Mouse (Mus musculus) layer of hippocampus, adult 9-11 months (tissue): ENCODE data around the gene Papln.

Source experiments
- DNase-seq: peaks from one replicate; pipeline ENCODE4 v3.0.0; 2022

Gene Papln

DNA sequence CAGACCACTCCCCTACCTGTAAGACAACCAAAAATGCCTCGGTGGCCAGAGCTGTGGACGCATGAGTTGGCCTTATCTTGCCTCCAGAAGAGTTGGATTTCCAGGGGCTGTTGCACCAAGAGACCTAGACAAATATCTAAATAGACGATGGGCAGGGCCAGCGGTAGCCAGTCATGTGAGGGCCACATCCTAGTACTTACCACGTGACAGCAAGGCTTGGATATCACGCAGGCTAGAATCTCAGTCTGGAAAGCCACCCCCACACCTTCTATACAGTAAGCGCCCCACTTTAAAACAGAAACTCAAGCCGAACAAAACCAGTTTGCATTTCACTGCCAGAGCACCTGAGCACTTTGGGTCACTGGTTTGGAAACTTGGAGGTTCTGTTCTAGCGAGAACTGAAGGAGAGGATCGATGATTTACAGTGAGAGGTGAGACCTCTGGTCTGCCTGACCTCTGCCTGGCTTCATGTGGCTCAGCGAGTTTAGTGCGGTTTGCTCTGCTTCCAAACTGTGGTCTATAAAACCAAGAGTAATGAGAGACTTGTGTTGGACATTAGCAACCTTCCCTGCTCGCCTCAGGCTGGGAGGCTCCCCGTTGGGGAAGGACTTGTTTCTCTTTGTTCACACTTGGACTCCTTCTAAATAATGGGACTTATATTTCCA is 4.9 kb downstream of the Papln start:
- DNase-seq = no peak

DNA sequence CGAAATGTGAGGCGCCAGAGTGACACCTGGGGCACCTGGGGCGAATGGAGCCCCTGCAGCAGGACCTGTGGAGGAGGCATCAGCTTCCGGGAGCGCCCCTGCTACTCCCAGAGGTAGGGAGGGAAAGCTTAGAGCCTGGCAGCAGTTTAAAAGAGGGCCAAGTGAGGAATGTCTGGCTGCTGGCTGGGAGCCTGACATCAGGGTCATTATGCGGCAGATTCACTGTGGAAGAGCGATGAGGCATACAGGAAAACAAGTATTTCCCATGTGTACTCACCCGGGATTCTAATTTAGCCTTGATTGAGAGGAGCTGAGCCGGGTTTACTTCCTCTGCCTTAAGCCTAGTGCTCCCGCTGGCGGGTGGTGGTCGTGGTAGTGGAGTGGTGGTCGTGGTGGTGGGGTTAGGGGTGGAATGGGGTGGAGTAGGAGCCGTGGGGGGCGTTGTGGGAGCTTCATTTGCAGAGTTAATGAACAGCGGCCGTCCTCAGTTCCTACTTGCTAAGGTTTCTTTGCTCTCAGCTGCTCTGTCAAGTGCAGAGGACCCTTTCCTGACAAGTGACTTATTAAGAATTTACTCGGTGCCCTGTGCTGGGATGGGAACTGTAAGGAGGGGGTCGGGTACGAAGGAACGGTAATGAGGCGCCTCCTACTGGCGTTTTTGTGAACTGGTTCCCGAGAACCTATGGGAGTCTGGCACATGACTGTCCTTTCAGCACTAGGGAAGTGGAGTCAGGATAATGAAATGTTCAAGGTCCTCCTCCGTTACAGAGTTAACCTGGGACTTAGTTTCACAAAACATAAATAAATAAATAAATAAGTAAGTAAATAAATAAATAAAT is 7.2 kb downstream of the Papln start:
- peak; percentile 44 for DNase-seq

- DNase-seq = no peak
These were observed 12.2 kb downstream of the Papln start for GRCm38 (mm10) chr12:83775621-83776020.

GRCm38 (mm10) chr12:83776766-83777165 is 13.3 kb downstream of the Papln start:
- no peak for DNase-seq

GRCm38 (mm10) chr12:83780181-83780580 is 16.7 kb downstream of the Papln start:
- DNase-seq = no peak

GRCm38 (mm10) chr12:83781204-83781603 is 17.8 kb downstream of the Papln start:
- no peak for DNase-seq

DNA sequence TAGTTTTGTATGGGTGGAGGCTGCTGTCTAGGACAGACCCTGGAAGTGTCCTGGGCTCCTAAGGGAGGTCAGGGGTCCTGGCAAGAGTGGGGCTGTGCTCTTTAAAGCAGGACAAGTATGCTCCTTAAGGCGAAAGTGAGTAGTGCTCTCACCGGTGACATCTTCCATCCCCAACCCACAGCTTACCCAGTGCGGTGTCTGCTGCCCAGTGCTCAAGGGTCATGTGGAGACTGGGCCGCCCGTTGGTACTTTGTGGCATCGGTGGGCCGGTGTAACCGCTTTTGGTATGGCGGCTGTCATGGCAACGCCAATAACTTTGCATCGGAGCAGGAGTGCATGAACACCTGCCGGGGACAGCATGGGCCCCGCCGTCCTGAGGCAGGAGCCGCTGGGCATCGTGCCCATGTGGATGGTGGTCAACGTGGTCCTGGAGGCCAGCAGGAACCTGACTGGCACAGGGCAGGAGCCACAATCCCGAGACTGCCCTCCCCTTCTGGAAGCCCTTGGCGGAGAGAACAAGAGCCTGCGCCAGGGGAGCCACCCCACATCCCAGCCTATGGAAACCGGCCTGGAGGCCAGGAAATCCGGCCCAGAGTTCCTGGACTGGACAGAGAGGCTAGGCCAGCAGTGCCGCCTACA is 18.3 kb downstream of the Papln start:
- no peak for DNase-seq

DNA sequence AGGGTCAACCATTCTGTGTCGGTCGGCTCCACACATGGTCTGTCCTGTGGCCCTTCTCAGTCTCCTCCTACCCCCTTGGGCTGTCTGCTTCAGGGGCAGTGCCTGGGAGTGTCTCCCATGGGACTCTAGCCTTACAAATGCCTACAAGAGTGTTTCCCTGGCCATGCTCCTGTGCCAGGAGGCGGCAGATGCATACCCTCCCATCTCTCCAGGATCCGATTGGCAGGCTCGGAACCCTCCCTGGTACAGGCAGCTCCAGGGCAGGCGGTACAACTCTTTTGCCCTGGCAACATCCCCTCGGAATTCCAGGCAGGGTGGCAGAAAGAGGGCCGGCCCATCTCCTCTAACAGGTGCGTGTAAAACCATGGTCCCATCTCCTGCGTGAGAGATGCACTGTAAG is 19.2 kb downstream of the Papln start:
- no peak for DNase-seq

DNA sequence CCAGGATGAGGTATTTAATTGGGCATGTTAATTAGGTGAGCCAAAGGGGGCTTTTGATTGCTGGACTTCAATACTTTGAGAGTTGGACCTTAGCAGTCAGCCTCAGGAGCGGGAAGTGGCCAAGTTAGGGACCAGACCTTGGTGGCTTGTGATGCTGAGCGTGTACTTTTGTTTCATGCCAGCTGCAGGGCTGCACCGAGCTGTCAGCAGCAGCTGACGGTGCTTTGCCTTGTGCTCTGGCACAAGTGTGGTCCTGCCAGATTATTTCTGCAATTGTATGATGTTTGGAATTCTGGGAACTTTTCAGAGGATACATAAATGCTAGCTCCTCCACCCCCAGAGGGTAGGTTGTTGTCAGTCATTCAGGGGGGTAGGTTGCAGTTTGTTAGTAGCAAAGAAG is 21.9 kb downstream of the Papln start:
- DNase-seq = no peak

DNA sequence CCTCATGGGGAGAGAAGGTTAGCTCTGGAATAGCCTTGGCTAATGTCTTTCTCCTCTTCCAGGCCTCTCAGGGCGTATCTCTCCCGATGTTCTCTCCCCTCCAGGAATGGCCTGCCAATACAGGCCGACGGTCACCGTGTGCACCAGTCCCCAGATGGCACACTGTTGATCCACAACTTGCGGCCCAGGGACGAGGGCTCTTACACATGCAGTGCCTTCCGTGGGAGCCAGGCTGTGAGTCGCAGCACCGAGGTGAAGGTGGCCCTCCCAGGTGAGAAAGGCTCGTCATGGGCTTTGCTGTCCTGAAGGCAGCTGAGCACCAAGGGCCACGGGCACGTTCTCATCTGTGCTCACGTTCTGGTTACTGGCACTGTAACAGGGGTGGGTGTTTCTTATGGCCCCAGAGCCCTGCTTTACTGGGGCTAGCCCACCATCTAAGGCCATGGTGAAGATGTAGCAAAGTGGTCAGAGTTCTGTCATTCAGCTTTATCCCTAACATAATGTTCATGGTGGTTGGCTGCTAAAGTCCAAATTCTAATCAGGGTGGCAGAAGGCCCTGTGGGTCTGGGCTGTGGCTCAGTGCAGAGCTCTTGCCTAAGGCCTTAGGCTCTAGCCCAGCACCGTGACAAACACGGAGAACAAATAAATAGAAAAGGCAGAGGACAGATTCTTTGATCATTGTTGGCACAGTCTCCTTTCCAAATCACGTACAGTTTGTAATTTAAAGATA is 25.8 kb downstream of the Papln start:
- no peak for DNase-seq

DNA sequence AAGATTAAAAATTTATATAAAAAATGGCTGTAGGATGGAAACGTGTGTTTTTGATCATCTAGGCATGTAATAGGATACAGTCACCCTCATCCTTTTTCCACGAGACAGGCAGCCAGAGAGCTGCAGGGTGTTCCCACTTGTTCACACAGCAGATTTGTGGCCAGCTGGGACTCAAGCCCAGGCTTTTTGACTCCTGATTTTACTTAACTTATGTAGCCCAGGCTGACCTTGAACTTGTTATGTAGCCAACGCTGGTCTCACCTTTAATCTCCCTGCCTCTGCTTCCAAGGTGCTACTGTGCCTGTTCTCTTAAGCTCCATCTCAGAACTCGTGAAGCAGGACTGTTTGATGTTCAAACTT is 26.3 kb downstream of the Papln start:
- no peak for DNase-seq

DNA sequence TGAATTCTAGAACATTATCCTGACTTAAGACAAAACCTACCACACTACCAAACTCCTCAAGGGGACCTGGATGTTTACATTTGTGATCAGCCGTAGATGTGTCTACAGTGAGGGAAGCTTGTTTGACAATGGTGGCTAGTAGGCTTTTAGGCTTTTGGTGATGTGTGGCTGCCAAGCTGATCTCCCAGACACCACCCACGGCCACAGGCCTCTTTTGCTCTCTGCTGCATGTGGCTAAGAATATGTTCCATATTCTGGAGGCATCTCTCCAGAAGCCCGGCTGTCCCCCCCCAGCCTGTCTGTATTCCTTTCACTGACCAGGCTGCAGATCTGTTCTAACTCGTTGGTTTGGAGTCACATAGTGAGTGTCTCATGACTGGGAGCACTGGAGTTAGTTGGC is 27.3 kb downstream of the Papln start:
- no peak for DNase-seq

DNA sequence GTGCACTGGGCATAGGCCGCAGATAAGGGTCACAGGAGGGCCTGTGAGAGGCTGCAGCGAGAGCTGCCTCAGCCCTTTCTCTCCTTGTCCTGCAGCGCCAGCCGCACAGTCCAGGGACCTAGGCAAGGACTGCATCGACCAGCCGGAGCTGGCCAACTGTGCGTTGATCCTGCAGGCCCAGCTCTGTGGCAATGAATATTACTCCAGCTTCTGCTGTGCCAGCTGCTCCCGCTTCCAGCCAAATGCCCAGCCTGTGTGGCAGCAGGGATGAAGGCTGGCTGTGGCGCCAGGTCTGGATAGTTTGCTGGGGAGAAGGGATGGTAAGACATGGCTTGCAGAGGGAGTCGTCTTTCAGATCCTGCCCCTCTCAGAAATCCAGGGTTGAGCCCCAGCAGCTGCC is 28.3 kb downstream of the Papln start:
- DNase-seq = peak; percentile 40

DNA sequence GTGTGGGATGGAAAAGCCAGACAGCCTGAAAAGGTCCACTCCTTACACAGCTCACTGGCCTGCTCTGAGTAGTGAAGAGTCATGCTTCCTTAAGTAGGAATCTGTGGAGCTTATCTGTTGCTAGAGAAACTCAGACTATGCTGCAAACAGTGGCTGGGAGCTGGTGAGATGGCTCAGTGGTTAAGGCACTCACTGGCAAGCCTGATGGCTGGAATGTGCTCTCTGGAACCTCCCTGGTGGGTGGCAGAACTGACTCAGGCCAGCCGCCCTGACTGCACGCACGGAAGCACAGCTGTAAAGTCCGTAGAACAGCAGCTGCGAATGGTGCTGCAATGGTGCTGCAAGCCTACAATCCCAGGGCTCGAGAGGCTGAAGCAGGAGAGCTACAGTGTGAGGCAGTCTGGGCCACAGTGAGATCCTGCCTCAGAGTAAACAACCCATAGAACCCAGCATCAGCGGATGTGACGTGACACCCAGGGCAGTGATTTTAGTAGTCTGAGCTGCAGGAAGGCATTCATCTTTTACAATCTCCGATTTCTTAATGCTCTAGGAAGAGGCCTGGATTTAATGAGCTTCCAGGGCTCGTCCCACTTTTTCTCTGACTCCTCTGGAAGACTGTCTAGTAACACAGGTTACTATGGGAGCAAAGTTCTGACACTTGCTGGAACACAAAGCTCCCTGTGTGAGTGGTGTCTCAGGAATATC is 29.4 kb downstream of the Papln start:
- no peak for DNase-seq

- DNase-seq = no peak
These were observed 31.6 kb downstream of the Papln start for GRCm38 (mm10) chr12:83795051-83795450.

DNA sequence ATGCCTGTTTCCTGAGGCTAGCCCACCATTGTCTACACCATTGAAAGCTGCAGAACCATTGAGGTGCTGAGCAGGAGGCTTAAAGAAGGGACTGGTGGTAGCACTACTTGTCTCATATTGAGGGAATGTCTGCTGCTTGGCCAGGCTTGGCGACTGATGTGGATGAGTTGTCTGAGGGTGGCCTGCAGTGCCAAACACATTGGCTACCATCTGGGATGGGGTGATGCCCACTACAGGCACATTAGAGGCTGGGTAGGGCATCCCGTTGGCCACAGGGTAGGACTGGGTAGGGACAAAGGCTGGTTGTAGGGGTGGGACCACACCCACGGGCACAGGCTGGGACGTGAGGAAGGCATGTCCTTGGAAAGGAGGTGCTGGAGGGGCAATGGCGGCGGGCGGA is 32.2 kb downstream of the Papln start:
- no peak for DNase-seq

DNA sequence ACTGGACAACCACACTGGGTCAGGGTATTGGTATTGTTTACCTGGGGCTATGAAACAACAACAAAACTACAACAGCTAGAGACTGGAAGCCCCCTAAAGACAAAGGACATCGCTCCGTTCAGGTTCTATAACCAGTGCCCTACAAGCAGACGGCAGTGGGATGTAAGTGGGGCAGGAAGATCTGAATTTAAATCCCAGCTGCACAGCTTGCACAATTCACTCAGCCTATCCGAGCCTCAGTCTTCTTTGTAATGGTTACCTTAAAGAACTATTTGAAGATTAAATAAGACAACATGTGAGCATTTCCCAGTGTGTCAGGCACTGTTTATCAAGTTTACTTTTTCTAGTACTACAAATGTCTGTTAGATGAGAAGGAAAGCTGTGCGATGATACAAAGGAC is 34.9 kb downstream of the Papln start:
- DNase-seq = no peak

DNA sequence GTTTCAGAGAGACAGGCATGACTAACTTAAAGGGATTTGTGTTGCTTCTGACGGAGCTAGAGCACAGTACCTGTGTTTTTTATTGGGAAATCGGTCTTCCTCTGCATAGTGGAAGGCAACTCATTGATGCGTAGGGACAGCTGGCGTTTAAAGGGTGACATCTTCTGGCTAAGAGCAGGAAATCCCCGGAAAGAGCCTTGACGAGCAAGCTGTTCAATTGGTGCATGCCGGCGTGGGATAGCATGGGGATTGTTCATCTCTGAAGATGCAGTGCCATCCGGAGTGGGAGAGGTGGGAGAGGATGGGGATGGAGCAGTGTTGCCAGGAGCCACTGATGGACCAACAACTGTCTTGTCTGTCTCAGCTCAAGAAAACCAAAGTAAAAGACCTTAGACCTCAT is 37.5 kb downstream of the Papln start:
- DNase-seq = peak; percentile 58

DNA sequence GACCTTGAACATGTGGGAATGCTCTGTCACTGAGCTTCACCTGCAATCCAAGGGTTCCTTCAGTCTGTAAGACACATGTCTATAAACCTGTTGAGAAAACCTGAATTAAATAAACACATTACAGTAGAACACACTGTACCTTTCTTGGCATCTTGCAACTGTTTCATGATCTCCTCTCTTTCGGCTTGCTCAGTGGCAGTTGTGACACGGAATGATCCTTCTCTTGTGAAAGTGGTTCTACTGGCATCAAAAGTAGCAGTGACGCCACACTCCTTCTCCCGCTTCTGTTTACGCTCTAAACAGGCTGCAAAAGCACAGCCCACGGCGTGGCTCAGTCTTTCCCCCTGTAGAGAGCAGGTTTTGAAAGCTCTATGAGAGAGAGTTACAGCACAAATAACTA is 40.2 kb downstream of the Papln start:
- DNase-seq = no peak

DNA sequence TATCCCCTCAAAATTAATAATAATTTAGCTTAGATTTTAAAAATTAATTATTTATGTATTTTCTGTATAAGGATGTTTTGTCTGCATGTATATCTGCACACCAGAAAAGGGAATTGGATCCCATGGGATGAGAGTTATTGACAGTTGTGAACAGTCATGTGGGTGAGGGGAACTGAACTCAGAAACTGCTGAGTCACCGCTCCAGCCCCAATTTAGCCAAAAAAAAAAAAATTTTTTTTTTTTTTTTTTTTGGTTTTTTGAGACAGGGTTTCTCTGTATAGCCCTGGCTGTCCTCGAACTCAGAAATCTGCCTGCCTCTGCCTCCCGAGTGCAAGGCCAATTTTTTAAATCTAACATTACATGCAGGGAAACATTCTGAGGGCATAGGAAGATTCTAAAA is 48.5 kb downstream of the Papln start:
- no peak for DNase-seq

DNA sequence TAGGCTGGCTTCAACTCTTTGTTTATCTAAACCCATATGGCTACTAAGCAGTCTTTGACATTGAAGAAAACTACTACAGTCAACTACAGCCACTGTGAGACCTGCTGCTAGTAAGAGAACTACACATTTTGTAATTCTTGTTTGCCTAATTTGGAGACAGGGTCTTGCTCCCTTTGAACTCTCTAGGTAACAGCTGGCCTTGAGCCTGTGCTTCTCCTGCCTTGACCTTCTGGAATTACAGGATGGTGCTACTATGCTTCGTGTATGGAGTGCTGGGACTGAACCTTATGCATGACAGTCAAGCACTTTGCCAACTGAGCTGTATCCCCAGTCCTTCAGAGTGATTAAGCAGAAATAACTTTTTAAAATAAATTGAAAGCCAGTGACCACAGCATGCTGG is 53.2 kb downstream of the Papln start:
- no peak for DNase-seq

GRCm38 (mm10) chr12:83830424-83830823 is 67.0 kb downstream of the Papln start:
- DNase-seq = no peak

DNA sequence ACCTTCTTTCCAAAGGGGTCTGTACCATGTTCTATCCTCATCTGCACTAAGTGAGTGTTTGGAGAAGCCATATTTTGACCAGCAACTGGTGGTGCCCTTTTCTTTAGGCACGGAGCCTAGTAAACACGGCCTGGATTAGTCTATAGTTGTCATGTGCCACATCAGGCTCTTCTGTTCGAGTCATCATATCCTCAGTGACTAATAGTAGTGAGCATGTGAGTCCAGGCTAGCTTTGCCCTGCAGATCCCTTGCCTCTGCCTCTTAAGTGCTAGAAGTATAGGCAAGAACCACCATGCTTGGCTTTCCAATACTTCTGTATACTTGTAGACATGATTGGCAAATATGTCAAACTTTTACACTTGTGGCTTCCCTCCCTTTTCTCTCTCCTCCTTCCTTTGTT is 70.5 kb downstream of the Papln start:
- DNase-seq = no peak
